Mouse (Mus musculus): ENCODE results near the gene Angptl7.
A peak's percentile ranks its signal among the peaks of the same experiment; 100 is the strongest.

Gene Angptl7

GRCm38 (mm10) chr4:148500410-148500867, at the start of gene Angptl7:
TSS of gene Angptl7 (minus strand) at chr4:148500460.
- DNase-seq = no peak

GRCm38 (mm10) chr4:148549106-148549505, 48.8 kb upstream of the Angptl7 start:
- DNase-seq = peak; percentile 50 to 64

- peak; percentile 78 to 82 for DNase-seq
These were observed 35.6 kb upstream of the Angptl7 start for GRCm38 (mm10) chr4:148535876-148536275.

- peak; percentile 67 to 68 for DNase-seq
These were observed 33.5 kb upstream of the Angptl7 start for GRCm38 (mm10) chr4:148533613-148534328.

- DNase-seq = no peak
These were observed 32.3 kb upstream of the Angptl7 start for GRCm38 (mm10) chr4:148532516-148532915.

- DNase-seq = no peak
These were observed 31.1 kb upstream of the Angptl7 start for GRCm38 (mm10) chr4:148531341-148531740.

GRCm38 (mm10) chr4:148530778-148531177, 30.5 kb upstream of the Angptl7 start:
- no peak for DNase-seq

GRCm38 (mm10) chr4:148530351-148530750, 30.1 kb upstream of the Angptl7 start:
- DNase-seq = no peak

- no peak for DNase-seq
These were observed 27.1 kb upstream of the Angptl7 start for GRCm38 (mm10) chr4:148527158-148527910.

GRCm38 (mm10) chr4:148523538-148523937, 23.3 kb upstream of the Angptl7 start:
- no peak for DNase-seq

GRCm38 (mm10) chr4:148518235-148518795, 18.1 kb upstream of the Angptl7 start:
- DNase-seq = no peak

GRCm38 (mm10) chr4:148517809-148518208, 17.5 kb upstream of the Angptl7 start:
- no peak for DNase-seq

- peak; percentile 17 to 54 for DNase-seq
These were observed 15.1 kb upstream of the Angptl7 start for GRCm38 (mm10) chr4:148515313-148515712.

GRCm38 (mm10) chr4:148513021-148513559, 12.8 kb upstream of the Angptl7 start:
- no peak for DNase-seq

GRCm38 (mm10) chr4:148511334-148511733, 11.1 kb upstream of the Angptl7 start:
- DNase-seq = no peak

- DNase-seq = no peak
These were observed 10.4 kb upstream of the Angptl7 start for GRCm38 (mm10) chr4:148510691-148511090.

- DNase-seq = no peak
These were observed 9.3 kb upstream of the Angptl7 start for GRCm38 (mm10) chr4:148509450-148510084.

GRCm38 (mm10) chr4:148508084-148508849, 8.0 kb upstream of the Angptl7 start:
- no peak for DNase-seq

GRCm38 (mm10) chr4:148507585-148507984, 7.3 kb upstream of the Angptl7 start:
- no peak for DNase-seq

GRCm38 (mm10) chr4:148504497-148504959, 4.3 kb upstream of the Angptl7 start:
- peak; percentile 51 to 80 for DNase-seq

GRCm38 (mm10) chr4:148495874-148496689, 4.2 kb downstream of the Angptl7 start:
- DNase-seq = peak; percentile 92 to 96

All from cerebellum, postnatal 14 days (tissue).